Mouse (Mus musculus) mature B cell (primary cell): ENCODE measurements around the gene Sprr2a2.
"Not testable (repeated sequence)": the region's sequence is repeated elsewhere in the genome, so short reads cannot be mapped to it uniquely, and the experiment has no call there.

Experiments used
- in situ Hi-C: fragments of 300-500 bp; cut with MboI; formaldehyde crosslinking; loops from 2 replicates; pipeline ENCODE4 v1.14.3; 2019

The Sprr2a2 gene

DNA sequence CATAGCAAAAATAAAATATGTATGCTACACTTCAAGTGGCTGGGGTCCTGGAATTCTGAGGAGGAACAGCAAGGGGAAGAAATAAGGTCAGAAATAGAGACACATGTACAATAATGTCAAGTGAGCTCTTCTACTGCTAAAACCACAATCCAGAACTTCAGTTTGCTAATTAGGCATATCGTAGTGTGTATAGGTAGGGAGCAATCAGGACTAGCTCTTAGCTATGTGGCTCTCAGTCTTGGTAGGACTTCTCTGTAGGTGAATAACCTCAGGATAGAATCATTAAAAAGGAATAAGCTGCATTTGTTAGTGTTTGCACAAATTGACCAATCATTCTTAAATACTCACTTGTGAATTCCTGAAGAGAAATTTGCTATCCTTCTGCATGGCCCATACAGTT lies 58.3 kb downstream of the Sprr2a2 start:
- in situ Hi-C loops: not testable (repeated sequence)

GRCm38 (mm10) chr3:92279663-92280062 lies 63.9 kb downstream of the Sprr2a2 start:
- in situ Hi-C loops: not testable (repeated sequence)

DNA sequence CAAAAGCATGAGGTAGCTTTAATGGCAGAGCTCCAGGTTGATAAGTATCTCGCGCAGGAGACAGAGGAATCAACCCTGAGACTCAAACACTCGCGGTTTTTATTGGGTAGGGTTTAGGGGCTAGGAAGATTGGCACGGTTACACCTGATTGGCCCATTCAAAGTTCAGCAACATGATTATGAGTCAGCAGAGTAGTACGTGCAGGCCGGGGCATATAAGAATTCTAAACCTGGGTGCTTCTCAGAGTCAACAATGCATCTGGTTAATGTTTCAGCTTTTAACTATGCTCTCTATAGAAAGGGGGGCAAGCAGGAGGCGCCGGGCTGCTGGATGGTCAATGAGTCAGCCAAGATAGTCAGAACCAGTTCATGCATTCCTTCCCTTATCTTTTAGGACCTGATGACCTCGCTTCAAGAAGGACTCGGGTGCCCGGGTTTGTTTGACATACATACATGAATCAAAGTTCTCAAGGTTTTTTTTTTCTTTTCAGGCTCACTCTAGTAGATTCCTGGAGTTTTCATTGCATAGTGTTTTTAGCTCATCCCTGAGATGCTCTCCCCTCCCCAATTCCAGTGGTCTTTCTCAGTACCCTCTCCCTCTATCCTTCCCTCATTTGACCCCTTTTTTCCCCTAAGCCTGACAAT lies 65.4 kb downstream of the Sprr2a2 start:
- in situ Hi-C loops: not testable (repeated sequence)

DNA sequence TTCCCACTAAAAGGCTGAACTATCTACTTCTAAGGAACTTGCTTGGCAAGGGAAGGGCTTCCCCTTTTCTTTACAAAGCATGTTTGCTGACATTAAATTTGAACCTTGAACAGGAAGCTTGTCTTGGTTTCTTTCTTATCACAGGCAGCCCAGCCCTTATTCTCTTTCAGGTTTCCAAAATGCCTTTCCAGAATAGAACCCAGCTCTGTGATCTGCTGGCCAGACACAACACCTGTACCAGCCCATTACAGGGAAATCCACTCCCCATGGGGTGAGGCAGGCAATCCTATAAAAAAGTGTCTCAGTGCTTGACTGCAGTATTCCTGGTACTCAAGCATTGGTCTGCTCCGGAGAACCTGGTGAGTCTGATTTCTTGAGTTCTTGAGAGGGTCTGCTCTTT lies 69.4 kb downstream of the Sprr2a2 start, which contains the start of gene Sprr2a3:
TSS of gene Sprr2a3 (plus strand) at position 317 of the 400 bp plus-strand sequence.
- in situ Hi-C loops: not testable (repeated sequence)

GRCm38 (mm10) chr3:92288489-92288888 lies 72.8 kb downstream of the Sprr2a2 start:
- in situ Hi-C loops: not testable (repeated sequence)
